Mouse (Mus musculus): ENCODE results near the gene Plch2. TPM values are rescaled to one million over a fixed set of nuclear protein-coding genes. Genes with fewer than 3 reads are reported as not detected.

Gene Plch2
- polyA plus RNA-seq, 1 experiment from 2014 or later = 5.2 TPM

GRCm38 (mm10) chr4:155009216-155009615 lies 47.4 kb downstream of the Plch2 start:
- Histone ChIP-seq H3K36me3 (ENCODE audit: insufficient read depth) (no peaks in the 10 kb centered on the region), H3K4me1 (ENCODE audit: insufficient read depth) (no peaks in the 10 kb centered on the region; the same call in 1 of the 2 replicates), H3K4me3 (ENCODE audit: low read depth, low read length) (no peak overlapping the region), H3K9ac (no peak overlapping the region), H3K27ac (ENCODE audit: low read depth) (no peak overlapping the region), H3K27me3 (ENCODE audit: insufficient read depth, low read length) (no peaks in the 10 kb centered on the region), H3K4me2 (no peak overlapping the region), H3K9me3 (ENCODE audit: low read depth, low read length) (no peaks in the 10 kb centered on the region)
- ATAC-seq (ENCODE audit: insufficient read depth) (no peak), DNase-seq (no peak)
- TF ChIP-seq CTCF (IDR thresholded peaks at IDR 0.05; ENCODE audit: low read depth) = no peak
- 78% methylated on average over 3 of the region's 3 CpGs for WGBS

DNA sequence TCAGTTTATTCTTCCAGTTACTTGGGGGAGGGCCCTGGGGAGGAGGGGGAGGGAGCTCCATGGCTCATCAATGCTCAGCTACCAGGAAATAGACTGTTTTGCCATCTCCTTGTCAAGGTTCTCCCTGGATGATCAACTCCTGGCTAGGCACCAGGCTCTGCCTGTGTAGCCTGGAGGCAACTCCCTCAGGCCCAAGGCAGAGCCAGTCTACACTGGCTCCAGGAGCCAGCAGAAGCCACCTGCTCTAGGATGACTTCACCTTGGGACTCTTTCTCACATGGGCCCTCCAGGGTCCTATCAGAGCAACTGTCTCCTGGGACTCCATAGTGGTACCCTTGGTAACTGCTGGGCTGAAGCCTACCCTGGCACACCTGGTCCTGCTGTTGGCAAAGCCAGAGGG lies 48.5 kb downstream of the Plch2 start:
- no peak for DNase-seq
- TF ChIP-seq CTCF (IDR thresholded peaks at IDR 0.05; ENCODE audit: low read depth) = no peak
- Histone ChIP-seq H3K4me3 (ENCODE audit: low read depth, low read length) (no peak overlapping the region), H3K4me1 (ENCODE audit: insufficient read depth) (no peaks in the 10 kb centered on the region; the same call in 1 of the 2 replicates), H3K27me3 (ENCODE audit: insufficient read depth, low read length) (no peaks in the 10 kb centered on the region), H3K36me3 (ENCODE audit: insufficient read depth) (no peaks in the 10 kb centered on the region), H3K4me2 (no peak overlapping the region), H3K9me3 (ENCODE audit: low read depth, low read length) (no peaks in the 10 kb centered on the region), H3K27ac (ENCODE audit: low read depth) (no peak overlapping the region), H3K9ac (no peak overlapping the region)
- ATAC-seq (ENCODE audit: insufficient read depth) = no peak

- H3K4me2 ChIP-seq = no peak overlapping the region
- 83% methylated on average over 3 of the region's 3 CpGs for WGBS
- TF ChIP-seq CTCF (IDR thresholded peaks at IDR 0.05; ENCODE audit: low read depth) = no peak
- no peaks in the 10 kb centered on the region for H3K27me3 ChIP-seq (ENCODE audit: insufficient read depth, low read length)
- DNase-seq (no peak), ATAC-seq (ENCODE audit: insufficient read depth) (no peak)
- no peaks in the 10 kb centered on the region for H3K9me3 ChIP-seq (ENCODE audit: low read depth, low read length)
- no peak overlapping the region for H3K27ac ChIP-seq (ENCODE audit: low read depth)
- no peak overlapping the region for H3K9ac ChIP-seq
- H3K4me1 ChIP-seq (ENCODE audit: insufficient read depth) = no peaks in the 10 kb centered on the region; the same call in 1 of the 2 replicates
- no peaks in the 10 kb centered on the region for H3K36me3 ChIP-seq (ENCODE audit: insufficient read depth)
- no peak overlapping the region for H3K4me3 ChIP-seq (ENCODE audit: low read depth, low read length)
These were observed 48.9 kb downstream of the Plch2 start for GRCm38 (mm10) chr4:155007641-155008040.

GRCm38 (mm10) chr4:155006296-155006695 lies 50.3 kb downstream of the Plch2 start:
- H3K4me1 ChIP-seq (ENCODE audit: insufficient read depth) = no peaks in the 10 kb centered on the region; the same call in 1 of the 2 replicates
- DNase-seq (no peak), ATAC-seq (ENCODE audit: insufficient read depth) (no peak)
- H3K27ac ChIP-seq (ENCODE audit: low read depth) = no peak overlapping the region
- no peak overlapping the region for H3K9ac ChIP-seq
- H3K4me2 ChIP-seq = no peak overlapping the region
- no peak overlapping the region for H3K4me3 ChIP-seq (ENCODE audit: low read depth, low read length)
- H3K36me3 ChIP-seq (ENCODE audit: insufficient read depth) = no peaks in the 10 kb centered on the region
- H3K27me3 ChIP-seq (ENCODE audit: insufficient read depth, low read length) = no peaks in the 10 kb centered on the region
- 46% methylated on average over 10 of the region's 10 CpGs for WGBS
- H3K9me3 ChIP-seq (ENCODE audit: low read depth, low read length) = no peaks in the 10 kb centered on the region
- no peak for TF ChIP-seq CTCF (IDR thresholded peaks at IDR 0.05; ENCODE audit: low read depth)

GRCm38 (mm10) chr4:155005278-155005677 lies 51.3 kb downstream of the Plch2 start:
- no peak for TF ChIP-seq CTCF (IDR thresholded peaks at IDR 0.05; ENCODE audit: low read depth)
- no peak for ATAC-seq (ENCODE audit: insufficient read depth)

DNA sequence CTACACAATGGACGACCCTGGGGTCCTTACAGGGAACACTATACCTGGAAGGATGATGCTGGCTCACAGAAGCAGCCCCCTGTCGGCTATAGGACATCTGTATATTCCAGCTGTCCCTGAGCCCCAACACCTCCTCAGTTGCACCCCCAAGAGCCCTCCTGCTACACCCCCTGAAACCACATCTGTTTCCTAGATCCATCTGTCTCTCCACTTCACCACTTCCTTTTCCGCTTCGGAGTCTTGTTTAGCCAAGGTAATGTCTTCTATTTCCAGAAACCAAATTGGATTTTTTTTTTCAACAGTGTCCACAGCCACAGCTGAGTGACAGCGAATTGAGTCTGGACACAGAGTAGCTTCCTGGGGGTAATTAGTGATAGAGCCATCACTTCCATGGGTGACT lies 57.2 kb downstream of the Plch2 start:
- Histone ChIP-seq H3K27me3 (ENCODE audit: insufficient read depth, low read length) (no peaks in the 10 kb centered on the region), H3K27ac (ENCODE audit: low read depth) (no peak overlapping the region), H3K4me2 (no peak overlapping the region), H3K9me3 (ENCODE audit: low read depth, low read length) (no peaks in the 10 kb centered on the region), H3K4me3 (ENCODE audit: low read depth, low read length) (no peak overlapping the region), H3K4me1 (ENCODE audit: insufficient read depth) (0 out of 2 replicates have a peak, but pooled peaks cover 9% of the 10 kb centered on the region), H3K36me3 (ENCODE audit: insufficient read depth) (no peaks in the 10 kb centered on the region), H3K9ac (no peak overlapping the region)
- WGBS = 66% methylated on average over 5 of the region's 5 CpGs
- ATAC-seq (ENCODE audit: insufficient read depth) (no peak), DNase-seq (no peak)
- no peak for TF ChIP-seq CTCF (IDR thresholded peaks at IDR 0.05; ENCODE audit: low read depth)

More at GRCm38 (mm10) chr4:155005278-155005677, 51.3 kb downstream of the Plch2 start:
- no peaks in the 10 kb centered on the region for H3K36me3 ChIP-seq (ENCODE audit: insufficient read depth)
- no peaks in the 10 kb centered on the region for H3K27me3 ChIP-seq (ENCODE audit: insufficient read depth, low read length)
- peaks cover 2% of the 10 kb centered on the region; the same call in 1 of the 2 replicates for H3K4me1 ChIP-seq (ENCODE audit: insufficient read depth)
- no peak overlapping the region for H3K4me3 ChIP-seq (ENCODE audit: low read depth, low read length)
- H3K9ac ChIP-seq = no peak overlapping the region
- H3K9me3 ChIP-seq (ENCODE audit: low read depth, low read length) = no peaks in the 10 kb centered on the region
- 54% methylated on average over 3 of the region's 3 CpGs for WGBS
- H3K4me2 ChIP-seq = no peak overlapping the region
- H3K27ac ChIP-seq (ENCODE audit: low read depth) = no peak overlapping the region
- DNase-seq = no peak

DNA sequence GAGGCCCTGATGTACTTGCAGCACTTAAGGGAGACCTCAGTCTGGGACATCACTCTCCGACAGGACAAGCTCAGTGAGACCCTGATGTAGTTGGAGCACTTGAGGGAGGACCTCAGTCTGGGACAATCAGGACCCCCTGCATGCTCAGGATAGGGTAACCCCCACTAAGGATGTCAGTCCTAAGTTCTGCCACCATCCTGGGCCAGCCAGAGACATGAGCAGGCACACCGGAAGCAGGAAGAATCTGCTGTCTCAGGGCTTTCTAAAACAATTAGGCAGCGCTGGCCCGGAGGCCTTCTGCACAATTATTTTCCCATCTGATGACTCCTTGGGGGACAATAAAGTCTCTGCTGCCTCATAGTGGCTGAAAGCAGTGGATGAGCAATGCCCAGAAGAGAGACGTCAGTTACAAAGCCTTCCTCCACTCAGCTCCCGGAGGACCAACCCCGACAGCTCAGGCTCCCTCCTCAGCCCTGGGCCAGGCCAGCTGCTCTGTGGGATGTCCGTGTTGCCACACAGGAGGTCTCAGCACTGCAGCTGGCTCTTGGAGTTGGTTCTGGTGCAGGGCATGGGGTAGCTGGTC lies 59.9 kb downstream of the Plch2 start:
- H3K4me1 ChIP-seq (ENCODE audit: insufficient read depth) = 0 out of 2 replicates have a peak, but pooled peaks cover 9% of the 10 kb centered on the region
- H3K4me2 ChIP-seq = no peak overlapping the region
- peak; percentile 33 for TF ChIP-seq CTCF (IDR thresholded peaks at IDR 0.05; ENCODE audit: low read depth)
- H3K27ac ChIP-seq (ENCODE audit: low read depth) = no peak overlapping the region
- DNase-seq (peak; percentile 60), ATAC-seq (ENCODE audit: insufficient read depth) (peak; percentile 28; the same call in 1 of the 2 replicates)
- no peaks in the 10 kb centered on the region for H3K36me3 ChIP-seq (ENCODE audit: insufficient read depth)
- H3K9ac ChIP-seq = no peak overlapping the region
- H3K9me3 ChIP-seq (ENCODE audit: low read depth, low read length) = no peaks in the 10 kb centered on the region
- H3K4me3 ChIP-seq (ENCODE audit: low read depth, low read length) = no peak overlapping the region
- H3K27me3 ChIP-seq (ENCODE audit: insufficient read depth, low read length) = no peaks in the 10 kb centered on the region
- 34% methylated on average over 8 of the region's 8 CpGs for WGBS

Measured in lung, embryonic 14.5 days (tissue).